Mouse (Mus musculus) B cell, adult 2 months (primary cell): Measurements from ENCODE around the gene Ms4a4c.
"Not testable (repeated sequence)": the region's sequence is repeated elsewhere in the genome, so short reads cannot be mapped to it uniquely, and the experiment has no call there.

Experiments used
- DNase-seq, 2 experiments: peaks; one replicate each; pipeline ENCODE4 v3.0.0; 2022

The Ms4a4c gene

DNA sequence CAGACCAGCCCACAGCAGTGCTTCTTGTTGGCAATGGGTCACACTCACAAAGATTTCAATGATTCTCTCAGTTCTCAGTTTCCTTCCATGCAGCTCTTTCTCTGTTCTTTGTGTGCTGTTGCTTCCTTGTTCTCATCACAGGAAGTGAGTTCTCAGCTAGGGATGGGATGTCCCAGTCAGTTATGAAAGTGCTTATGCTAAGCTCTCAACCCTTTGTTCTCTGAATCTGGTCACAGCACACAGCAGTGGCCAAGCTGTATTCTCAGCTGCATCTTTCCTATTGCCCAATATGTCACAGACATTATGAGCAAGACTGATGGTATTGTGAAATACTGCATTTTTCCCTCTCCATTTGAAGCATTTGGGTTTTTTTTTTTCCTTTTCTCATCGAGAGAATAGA lies 60.2 kb downstream of the Ms4a4c start:
- DNase-seq = not testable (repeated sequence)

DNA sequence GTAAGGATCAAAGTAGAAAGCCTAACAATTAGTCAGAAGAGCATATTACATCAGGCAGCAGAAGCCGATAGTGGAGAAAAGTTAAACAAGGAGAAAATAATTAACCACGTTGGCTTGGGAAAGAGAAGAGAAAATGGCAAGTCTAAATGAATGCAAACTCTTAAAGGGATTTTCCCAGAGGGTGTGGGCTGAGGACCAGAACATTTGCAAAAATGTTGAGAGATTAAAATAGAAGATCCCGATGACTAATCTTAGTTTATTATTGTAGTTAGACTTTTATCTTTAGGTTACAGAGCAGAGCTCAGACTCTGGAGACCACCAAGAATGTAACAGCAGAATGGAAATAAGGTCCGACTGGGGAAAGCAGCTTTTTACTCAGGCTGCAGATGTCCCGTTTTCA lies 61.9 kb downstream of the Ms4a4c start:
- DNase-seq = no peak

DNA sequence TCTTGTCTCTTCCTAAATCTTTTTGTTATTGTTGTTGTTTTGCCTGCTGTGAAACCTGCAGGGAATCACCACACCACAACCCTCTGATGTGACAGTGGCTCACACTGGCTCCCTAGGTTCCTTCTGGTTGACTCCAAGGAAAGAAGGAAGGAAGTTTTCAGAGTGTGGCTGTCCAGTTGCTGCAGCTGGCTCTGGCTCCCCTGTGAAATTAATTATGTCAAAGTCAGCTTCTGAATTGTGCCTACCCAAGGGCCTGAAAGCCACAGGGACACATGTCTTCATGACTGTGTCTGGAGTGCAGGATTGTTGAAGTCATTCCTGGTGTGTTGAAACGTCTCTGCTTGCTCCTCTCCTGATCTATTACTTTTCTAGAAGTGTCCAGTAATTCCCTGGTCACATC lies 63.8 kb downstream of the Ms4a4c start:
- DNase-seq = not testable (repeated sequence)

DNA sequence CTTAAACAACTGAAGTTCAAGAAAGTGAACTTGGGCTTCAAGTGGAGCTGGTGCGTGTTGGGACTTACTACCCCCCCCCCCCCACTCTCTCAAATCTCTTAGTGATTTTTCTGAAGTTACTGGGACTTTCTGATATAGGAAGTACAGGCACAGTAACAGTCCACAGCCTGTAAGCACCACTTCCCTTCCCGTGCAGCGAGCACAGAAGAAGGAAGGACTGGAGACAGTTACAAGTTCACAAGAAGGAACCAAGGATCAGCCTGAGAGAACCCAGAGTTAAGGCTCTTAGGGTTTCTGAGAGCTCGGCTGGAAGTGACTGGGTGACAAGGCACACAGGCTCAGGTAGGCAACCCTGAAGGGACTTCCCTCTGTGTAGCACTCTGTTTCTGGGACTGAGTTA lies 64.6 kb downstream of the Ms4a4c start, which contains the start of gene Ms4a6c:
Gene Ms4a6c, plus strand, starts transcription at position 152 of the 400 bp plus-strand sequence.
- DNase-seq = peak in 1 of 2 experiments; percentile 45
